10 mouse cellular contexts compared by ENCODE assay signal in genomic region chr10:41933536-41933935, GRCm38 (mm10).
DNase-seq lines count a peak whose midpoint lies in the region; ATAC-seq and TF ChIP-seq lines count a peak whose summit lies in the region.
"Had no signal": no experiment of that assay in that cellular context is flagged by ENCODE, and none has a peak within 500 bp of the region (broad histone marks: within the 10 kb centered on the region; RNA-seq: fewer than 3 reads in every experiment).

No protein-coding gene starts in this region.

- no peaks in the 10 kb centered on the region for H3K36me3 ChIP-seq in intestine, postnatal 0 days (ENCODE audit: control insufficient read depth, insufficient read depth)
- H3K36me3 ChIP-seq in intestine, embryonic 15.5 days = no peaks in the 10 kb centered on the region
- peaks cover 0 to 16% of the 10 kb centered on the region in 2 experiments; a peak in 2 of 4 replicates for H3K36me3 ChIP-seq in MEL (ENCODE audit: control insufficient read depth in 1 of 2, insufficient read depth in 2 of 2, low read length in 2 of 2)
- H3K36me3 ChIP-seq: embryonic facial prominence, embryonic 12.5 days; limb, embryonic 15.5 days had no signal

- whole genome bisulfite sequencing in intestine, postnatal 0 days = 53% methylated on average over 6 of the region's 6 CpGs
- WGBS in intestine, embryonic 15.5 days = 50% methylated on average over 6 of the region's 6 CpGs

- H3K4me3 ChIP-seq in intestine, postnatal 0 days (ENCODE audit: low read depth, low read length) = no peak overlapping the region
- no peak overlapping the region for H3K4me3 ChIP-seq in intestine, embryonic 15.5 days (replicated peaks)
- H3K4me3 ChIP-seq in MEL (ENCODE audit: control insufficient read depth in 1 of 2, insufficient read depth in 1 of 2, low read depth in 2 of 2, low read length in 2 of 2) = no peak overlapping the region
- H3K4me3 ChIP-seq: embryonic facial prominence, embryonic 12.5 days; limb, embryonic 15.5 days had no signal

- no peak for TF ChIP-seq POLR2A in MEL (IDR thresholded peaks at IDR 0.05; ENCODE audit: control insufficient read depth in 1 of 2, insufficient read depth in 1 of 2, low read depth in 1 of 2, low read length in 2 of 2, poor library complexity in 1 of 2)

- ATAC-seq in intestine, postnatal 0 days = no peak
- ATAC-seq in intestine, embryonic 15.5 days = no peak
- 0 out of 2 replicates have a peak, but pooled peaks have one; percentile 39 for ATAC-seq in megakaryocyte, adult 5-6 weeks (ENCODE audit: poor library complexity, severe bottlenecking)

- TF ChIP-seq EP300 in MEL (IDR thresholded peaks at IDR 0.05; ENCODE audit: low read depth in 1 of 2, low read length in 2 of 2) = no peak

- peak; percentile 72 for TF ChIP-seq CTCF in intestine, postnatal 0 days (IDR thresholded peaks at IDR 0.05; ENCODE audit: low read depth)
- TF ChIP-seq CTCF in MEL (IDR thresholded peaks at IDR 0.05 in 2 of 3, conservative IDR thresholded peaks at IDR 0.05 in 1 of 3; ENCODE audit: control insufficient read depth in 1 of 3, insufficient read depth in 1 of 3, low read depth in 2 of 3, low read length in 3 of 3, poor library complexity in 1 of 3, severe bottlenecking in 1 of 3) = peak; percentile 75 to 93 (median 92)

- no peak overlapping the region for H3K27ac ChIP-seq in intestine, postnatal 0 days (ENCODE audit: low read depth, low read length)
- no peak overlapping the region for H3K27ac ChIP-seq in intestine, embryonic 15.5 days
- no peak overlapping the region for H3K27ac ChIP-seq in MEL (ENCODE audit: control insufficient read depth, low read depth, low read length)

- H3K9ac ChIP-seq in intestine, postnatal 0 days (ENCODE audit: low read depth, low read length) = no peak overlapping the region
- no peak overlapping the region for H3K9ac ChIP-seq in intestine, embryonic 15.5 days
- no peak overlapping the region for H3K9ac ChIP-seq in MEL (ENCODE audit: control insufficient read depth, low read depth, low read length, poor library complexity, severe bottlenecking)
- H3K9ac ChIP-seq: embryonic facial prominence, embryonic 12.5 days; limb, embryonic 15.5 days had no signal

- peak; percentile 73 for DNase-seq in MEL (ENCODE audit: low read depth, low spot score)
- DNase-seq in cerebellum, postnatal 10 days = peak; percentile 84 to 90
- peak; percentile 75 for DNase-seq in heart, adult 8-10 months (ENCODE audit: low spot score)
- DNase-seq in kidney, postnatal 36 days = peak; percentile 32 to 76
- DNase-seq in thymus, adult 18-20 months = peak; percentile 29

- no peaks in the 10 kb centered on the region for H3K9me3 ChIP-seq in intestine, postnatal 0 days (ENCODE audit: control insufficient read depth)
- no peaks in the 10 kb centered on the region for H3K9me3 ChIP-seq in intestine, embryonic 15.5 days
- H3K9me3 ChIP-seq in MEL (replicated peaks; ENCODE audit: insufficient read depth, low read length) = no peaks in the 10 kb centered on the region
- H3K9me3 ChIP-seq: embryonic facial prominence, embryonic 12.5 days; limb, embryonic 15.5 days had no signal

- no peak overlapping the region for H3K4me2 ChIP-seq in intestine, postnatal 0 days (replicated peaks; ENCODE audit: low read depth)
- no peak overlapping the region for H3K4me2 ChIP-seq in intestine, embryonic 15.5 days (replicated peaks)
- H3K4me2 ChIP-seq: embryonic facial prominence, embryonic 12.5 days had no signal

- peak; percentile 34 for TF ChIP-seq RAD21 in MEL (IDR thresholded peaks at IDR 0.05; ENCODE audit: low read depth, low read length)

- H3K79me2 ChIP-seq in MEL (ENCODE audit: control insufficient read depth, insufficient read depth, low read length, poor library complexity) = no peaks in the 10 kb centered on the region

- 0 out of 2 replicates have a peak, but pooled peaks cover 8% of the 10 kb centered on the region for H3K4me1 ChIP-seq in intestine, postnatal 0 days (replicated peaks; ENCODE audit: control insufficient read depth, insufficient read depth, low read length)
- peaks cover 13% of the 10 kb centered on the region for H3K4me1 ChIP-seq in intestine, embryonic 15.5 days (replicated peaks)
- H3K4me1 ChIP-seq in MEL (ENCODE audit: control insufficient read depth in 1 of 2, insufficient read depth in 2 of 2, low read length in 2 of 2) = peaks cover 5 to 39% of the 10 kb centered on the region in 2 experiments

- no peaks in the 10 kb centered on the region; the same call in 1 of the 2 replicates for H3K27me3 ChIP-seq in intestine, postnatal 0 days (replicated peaks; ENCODE audit: control insufficient read depth, insufficient read depth, low read length)
- H3K27me3 ChIP-seq in intestine, embryonic 15.5 days (replicated peaks) = no peaks in the 10 kb centered on the region
- H3K27me3 ChIP-seq in MEL (ENCODE audit: control insufficient read depth in 1 of 2, insufficient read depth in 2 of 2, low read length in 2 of 2) = no peaks in the 10 kb centered on the region
- H3K27me3 ChIP-seq: embryonic facial prominence, embryonic 12.5 days; limb, embryonic 15.5 days had no signal

TF ChIP-seq in MEL, 35 proteins besides CTCF, POLR2A, EP300 and RAD21:
- TF ChIP-seq MEF2A (IDR thresholded peaks at IDR 0.05; ENCODE audit: extremely low read depth, insufficient replicate concordance, low read depth, low read length, poor library complexity, severe bottlenecking) = no peak
- peak; percentile 25; the same call in 1 of the 2 replicates for TF ChIP-seq SMC3 (IDR thresholded peaks at IDR 0.05; ENCODE audit: low read depth, low read length)

Comparison
In these comparisons a context has a peak if more than half of its experiments do, and no peak if none do; other contexts are left out.
1. DNase-seq: peak in every context shown above with its lines; median percentile 87 in cerebellum, postnatal 10 days; 75 in heart, adult 8-10 months; 73 in MEL; 54 in kidney, postnatal 36 days; 29 in thymus, adult 18-20 months.